Mouse (Mus musculus) stomach, embryonic 15.5 days (tissue): ENCODE data around the gene Oca2. TPM values are rescaled to one million over a fixed set of nuclear protein-coding genes. Genes with fewer than 3 reads are reported as not detected.

Experiments
- ATAC-seq: fragments of 200-750 bp; cut with Nextera tagmentation; 2 replicates; pipeline ENCODE4 v1.8.0; 2017; ENCODE audit warnings: low read depth, moderate number of reproducible peaks, moderate TSS enrichment; ENCODE audit not compliant: insufficient read depth, low FRiP score
- H3K27ac ChIP-seq: fragments of 300-500 bp; sonication (generic); 2 replicates; pipeline ENCODE4 v1.5.1; 2015; ENCODE audit warnings: mild to moderate bottlenecking, inconsistent platforms
- H3K27me3 ChIP-seq: fragments of 300-500 bp; sonication (generic); replicated peaks from 2 replicates; pipeline ENCODE4 v1.6.1; 2015; ENCODE audit warnings: inconsistent platforms
- H3K36me3 ChIP-seq: fragments of 300-500 bp; sonication (generic); 2 replicates; pipeline ENCODE4 v1.6.1; 2015; ENCODE audit warnings: inconsistent platforms
- H3K4me1 ChIP-seq: fragments of 300-500 bp; sonication (generic); 2 replicates; pipeline ENCODE4 v1.6.1; 2015; ENCODE audit warnings: inconsistent platforms
- H3K4me2 ChIP-seq: fragments of 300-500 bp; sonication (generic); 2 replicates; pipeline ENCODE4 v1.6.1; 2015; ENCODE audit warnings: mild to moderate bottlenecking, inconsistent platforms
- H3K4me3 ChIP-seq: fragments of 300-500 bp; sonication (generic); replicated peaks from 2 replicates; pipeline ENCODE4 v1.5.1; 2015; ENCODE audit warnings: inconsistent platforms
- H3K9ac ChIP-seq: fragments of 300-500 bp; sonication (generic); 2 replicates; pipeline ENCODE4 v1.6.1; 2015; ENCODE audit warnings: inconsistent platforms
- H3K9me3 ChIP-seq: fragments of 300-500 bp; sonication (generic); 2 replicates; pipeline ENCODE4 v1.6.1; 2016; ENCODE audit warnings: inconsistent platforms
- WGBS: fragments of 180-500 bp; shearing (Covaris S2); methylation state at CpG from one replicate; pipeline ENCODE4 v1.1.7; 2015; 5-methylcytosine and 5-hydroxymethylcytosine counted together
- polyA plus RNA-seq: library from polyadenylated mRNA; unstranded; fragments of >200 nt; fragmentation: Nextera tagmentation; extraction: Ambion mirVana; gene quantifications from 2 replicates; pipeline ENCODE4 v1.2.1, GENCODE M21; 2015

The Oca2 gene
- polyA plus RNA-seq, result 0.09 and 0.14 TPM in 2 replicates

DNA sequence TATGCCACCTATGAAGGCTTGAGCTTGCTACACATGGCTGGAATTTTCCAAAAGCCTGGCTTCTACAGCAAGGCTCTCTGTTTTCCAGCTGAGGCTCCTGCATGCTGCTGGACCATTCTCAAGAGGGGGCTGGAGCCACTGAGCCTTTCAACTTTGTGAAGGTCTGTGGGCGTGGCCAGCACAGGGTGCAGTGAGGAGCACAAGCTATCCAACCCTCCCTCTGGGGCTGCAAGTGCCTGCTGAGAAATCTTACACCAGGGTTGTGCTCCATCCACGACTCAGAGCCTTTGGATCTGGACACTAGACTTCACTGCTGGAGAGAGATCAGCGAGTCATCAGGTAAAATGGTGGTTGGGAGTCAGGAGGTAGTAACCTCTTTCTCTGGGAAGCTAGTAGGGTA is at the start of gene Oca2:
Gene Oca2, plus strand, starts transcription at position 218 of the 400 bp plus-strand sequence.
- Histone ChIP-seq H3K27ac (no peak within 1 kb of the TSS), H3K9me3 (no peaks in the 10 kb centered on the region), H3K4me1 (no peaks in the 10 kb centered on the region), H3K9ac (no peak within 1 kb of the TSS), H3K27me3 (no peaks in the 10 kb centered on the region), H3K4me3 (no peak within 1 kb of the TSS), H3K36me3 (no peaks in the 10 kb centered on the region), H3K4me2 (no peak within 1 kb of the TSS)
- ATAC-seq, result no peak
- 45% methylated on average over 3 of the region's 3 CpGs for WGBS

DNA sequence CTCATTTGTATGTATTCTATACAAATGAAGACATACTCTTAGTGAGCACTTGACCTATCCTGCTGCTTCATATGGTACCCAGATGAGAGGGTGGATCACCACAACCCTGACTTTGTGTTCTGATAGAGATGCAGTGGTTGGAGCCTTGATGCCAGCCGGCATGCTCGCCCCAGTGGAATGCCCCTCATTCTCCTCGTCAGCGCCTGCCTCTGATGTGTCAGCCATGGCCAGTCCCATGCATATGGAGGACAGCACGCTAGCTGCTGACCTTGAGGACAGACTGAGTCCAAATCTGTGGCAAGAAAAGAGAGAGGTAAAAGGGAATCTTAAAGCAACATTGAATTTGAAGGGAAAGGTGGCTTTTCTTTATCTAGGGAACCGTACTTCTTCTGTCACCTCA is 48.5 kb upstream of the Oca2 start:
- WGBS, result 91% methylated on average over 6 of the region's 6 CpGs
- H3K4me1 ChIP-seq, result no peaks in the 10 kb centered on the region

DNA sequence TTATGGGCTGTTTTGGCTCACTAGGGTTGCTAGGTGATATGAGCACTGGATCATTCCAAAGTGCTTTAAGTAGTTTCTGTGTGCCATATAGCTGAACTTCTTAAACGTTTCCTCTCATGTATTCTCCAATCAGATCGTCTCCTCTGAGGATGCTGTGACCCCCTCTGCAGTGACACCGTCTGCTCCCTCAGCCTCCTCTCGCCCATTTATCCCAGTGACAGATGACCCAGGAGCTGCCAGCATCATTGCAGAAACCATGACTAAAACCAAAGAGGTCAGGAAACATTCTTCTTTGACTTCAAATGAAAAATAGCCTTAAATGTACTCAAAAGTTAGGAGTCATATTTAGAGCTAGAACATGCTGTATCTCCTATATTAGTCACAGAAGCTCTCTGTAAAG is 47.9 kb upstream of the Oca2 start:
- no peak for ATAC-seq
- no peak overlapping the region for H3K4me3 ChIP-seq
- no peaks in the 10 kb centered on the region for H3K9me3 ChIP-seq
- H3K27ac ChIP-seq, result no peak overlapping the region
- no peak overlapping the region for H3K9ac ChIP-seq
- H3K27me3 ChIP-seq, result no peaks in the 10 kb centered on the region
- WGBS, result 62% methylated on average over 4 of the region's 4 CpGs
- no peaks in the 10 kb centered on the region for H3K4me1 ChIP-seq
- H3K36me3 ChIP-seq, result peaks cover 16% of the 10 kb centered on the region; the same call in 1 of the 2 replicates
- no peak overlapping the region for H3K4me2 ChIP-seq

More for the DNA sequence above, 48.5 kb upstream of the Oca2 start:
- ATAC-seq, result no peak
- Histone ChIP-seq H3K27me3 (no peaks in the 10 kb centered on the region), H3K36me3 (peaks cover 16% of the 10 kb centered on the region; the same call in 1 of the 2 replicates), H3K4me3 (no peak overlapping the region), H3K9ac (no peak overlapping the region), H3K9me3 (no peaks in the 10 kb centered on the region), H3K27ac (no peak overlapping the region), H3K4me2 (no peak overlapping the region)

DNA sequence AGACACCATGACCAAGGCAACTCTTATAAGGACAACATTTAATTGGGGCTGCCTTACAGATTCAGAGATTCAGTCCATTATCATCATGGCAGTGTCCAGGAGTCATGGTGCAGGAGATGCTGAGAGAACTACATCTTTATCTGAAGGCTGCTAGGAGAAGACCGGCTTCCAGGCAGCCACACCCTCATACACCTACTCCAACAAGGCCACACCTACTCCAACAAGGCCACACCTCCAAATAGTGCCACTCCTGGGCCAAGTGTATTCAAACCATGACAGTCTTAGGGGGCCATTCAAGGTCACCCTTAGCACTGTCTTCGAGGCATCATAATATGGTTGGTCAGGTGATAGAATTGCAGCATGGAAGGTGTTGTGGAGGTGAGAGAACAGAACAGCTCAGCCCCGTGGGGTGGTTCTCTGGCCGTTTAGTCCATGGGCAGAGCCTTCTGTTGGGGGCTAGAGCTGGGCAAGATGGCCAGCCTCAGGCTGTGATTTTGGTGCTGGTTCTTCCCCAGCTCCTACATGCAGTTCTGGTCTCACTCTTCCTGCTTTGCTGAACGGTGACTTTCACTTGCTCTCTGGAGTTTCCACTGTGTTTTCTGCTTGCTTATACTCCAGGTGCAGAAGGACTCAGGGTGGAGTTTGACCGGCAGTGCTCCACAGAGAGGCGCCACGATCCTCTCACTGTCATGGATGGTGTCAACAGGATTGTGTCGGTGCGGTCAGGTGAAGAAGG is 37.9 kb upstream of the Oca2 start:
- Histone ChIP-seq H3K4me1 (no peaks in the 10 kb centered on the region), H3K36me3 (peaks cover 28% of the 10 kb centered on the region)
- 90% methylated on average over 10 of the region's 10 CpGs for WGBS

DNA sequence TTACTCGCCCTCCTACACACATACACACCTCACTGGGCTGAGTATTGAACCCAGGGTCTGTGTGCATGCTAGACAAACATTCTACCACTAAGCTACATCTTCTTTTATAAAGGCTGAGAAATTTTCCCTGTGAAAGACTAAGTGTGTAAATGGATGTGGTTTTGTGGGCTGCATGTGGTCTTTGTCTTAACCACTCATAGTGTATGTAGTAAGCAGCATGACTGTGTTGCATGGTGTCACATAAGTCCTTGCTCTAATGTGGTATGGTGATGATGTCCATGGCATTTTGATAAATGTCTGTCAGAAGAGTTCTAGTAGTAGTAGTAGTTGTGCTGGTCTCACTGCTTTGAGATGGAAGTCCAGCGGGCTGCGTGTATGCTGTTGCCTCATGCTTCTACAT is 36.7 kb upstream of the Oca2 start:
- ATAC-seq, result no peak
- Histone ChIP-seq H3K27ac (no peak overlapping the region), H3K36me3 (peaks cover 21% of the 10 kb centered on the region), H3K27me3 (no peaks in the 10 kb centered on the region), H3K4me1 (no peaks in the 10 kb centered on the region), H3K9me3 (no peaks in the 10 kb centered on the region), H3K4me2 (no peak overlapping the region), H3K4me3 (no peak overlapping the region), H3K9ac (no peak overlapping the region)
- 93% methylated on average over 3 of the region's 3 CpGs for WGBS

More for the DNA sequence above, 37.9 kb upstream of the Oca2 start:
- Histone ChIP-seq H3K4me2 (no peak overlapping the region), H3K9me3 (no peaks in the 10 kb centered on the region), H3K4me3 (no peak overlapping the region), H3K27ac (no peak overlapping the region), H3K9ac (no peak overlapping the region), H3K27me3 (no peaks in the 10 kb centered on the region)
- 0 out of 2 replicates have a peak, but pooled peaks have one; percentile 10 for ATAC-seq

DNA sequence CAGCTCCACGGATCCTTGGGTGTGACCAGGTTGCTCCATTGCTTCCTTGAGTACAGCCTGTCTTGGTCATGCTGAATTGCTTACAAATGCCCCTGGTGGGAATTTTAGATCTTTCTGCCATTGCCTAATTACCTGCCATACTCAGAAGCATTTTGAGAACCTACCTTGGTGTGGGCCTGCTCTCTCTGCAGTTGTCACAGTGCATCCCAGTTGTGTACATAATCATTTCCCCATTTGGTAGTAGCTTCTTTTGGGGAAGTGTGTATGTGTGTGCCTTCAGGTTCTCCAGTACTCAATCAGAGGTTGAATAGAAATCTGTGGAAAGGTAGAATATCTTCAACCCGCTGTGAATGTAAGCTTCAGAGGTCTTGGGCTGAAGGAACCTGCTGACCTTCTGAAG is 36.3 kb upstream of the Oca2 start:
- no peaks in the 10 kb centered on the region for H3K9me3 ChIP-seq
- ATAC-seq, result no peak
- no peaks in the 10 kb centered on the region for H3K27me3 ChIP-seq
- H3K9ac ChIP-seq, result no peak overlapping the region
- WGBS, result 85% methylated on average over 2 of the region's 2 CpGs
- H3K36me3 ChIP-seq, result peaks cover 22% of the 10 kb centered on the region
- H3K4me1 ChIP-seq, result no peaks in the 10 kb centered on the region
- no peak overlapping the region for H3K4me3 ChIP-seq
- no peak overlapping the region for H3K4me2 ChIP-seq
- H3K27ac ChIP-seq, result no peak overlapping the region

DNA sequence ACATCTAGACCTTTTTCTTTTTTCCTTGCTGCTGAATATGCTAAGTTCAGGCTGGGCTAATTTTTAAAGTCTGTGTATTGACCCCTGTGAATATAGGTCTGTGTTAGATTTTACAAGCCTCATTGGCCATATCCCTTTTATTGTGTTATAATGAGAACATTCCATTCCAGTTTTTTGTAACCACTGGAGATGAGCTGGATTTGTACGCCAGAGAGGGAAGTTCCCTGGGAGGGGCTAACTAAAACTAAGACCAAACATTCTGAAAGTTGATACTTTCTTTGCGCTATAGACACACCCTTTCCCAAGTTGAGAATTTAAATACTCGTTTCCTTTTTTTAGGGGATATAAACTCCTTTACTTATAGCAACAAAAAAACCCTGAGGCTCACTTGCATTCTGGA is 34.7 kb upstream of the Oca2 start:
- no peak overlapping the region for H3K4me2 ChIP-seq
- no peak overlapping the region for H3K9ac ChIP-seq
- no peak overlapping the region for H3K27ac ChIP-seq
- WGBS, result 64% methylated on average over 3 of the region's 3 CpGs
- H3K36me3 ChIP-seq, result peaks cover 21% of the 10 kb centered on the region
- ATAC-seq, result no peak
- H3K27me3 ChIP-seq, result no peaks in the 10 kb centered on the region
- H3K4me1 ChIP-seq, result no peaks in the 10 kb centered on the region
- no peak overlapping the region for H3K4me3 ChIP-seq
- no peaks in the 10 kb centered on the region for H3K9me3 ChIP-seq

DNA sequence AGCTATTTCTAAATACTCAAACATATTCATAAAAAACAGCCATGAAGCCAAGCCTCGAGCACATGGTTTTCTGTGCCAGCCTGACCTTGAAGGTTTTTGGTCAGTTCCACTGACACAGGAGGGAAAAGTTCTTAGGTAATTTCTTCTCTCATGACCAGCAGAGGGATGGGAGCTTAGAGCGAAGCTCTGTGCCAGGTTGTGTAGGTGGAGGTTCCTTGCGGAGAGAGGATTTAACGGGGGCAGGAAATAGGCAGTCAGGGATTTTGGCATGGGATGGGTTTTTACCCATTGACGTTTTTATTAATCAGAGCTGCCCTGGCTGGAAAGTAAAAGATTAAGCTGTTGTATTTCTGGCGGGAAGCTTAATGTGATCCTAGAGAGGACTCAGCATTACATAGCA is 18.7 kb upstream of the Oca2 start:
- peaks cover 35% of the 10 kb centered on the region for H3K36me3 ChIP-seq
- H3K4me3 ChIP-seq, result no peak overlapping the region
- no peaks in the 10 kb centered on the region for H3K9me3 ChIP-seq
- H3K9ac ChIP-seq, result no peak overlapping the region
- no peak overlapping the region for H3K4me2 ChIP-seq
- H3K27ac ChIP-seq, result no peak overlapping the region
- 88% methylated on average over 6 of the region's 6 CpGs for WGBS
- no peaks in the 10 kb centered on the region for H3K27me3 ChIP-seq
- no peak for ATAC-seq
- H3K4me1 ChIP-seq, result no peaks in the 10 kb centered on the region

DNA sequence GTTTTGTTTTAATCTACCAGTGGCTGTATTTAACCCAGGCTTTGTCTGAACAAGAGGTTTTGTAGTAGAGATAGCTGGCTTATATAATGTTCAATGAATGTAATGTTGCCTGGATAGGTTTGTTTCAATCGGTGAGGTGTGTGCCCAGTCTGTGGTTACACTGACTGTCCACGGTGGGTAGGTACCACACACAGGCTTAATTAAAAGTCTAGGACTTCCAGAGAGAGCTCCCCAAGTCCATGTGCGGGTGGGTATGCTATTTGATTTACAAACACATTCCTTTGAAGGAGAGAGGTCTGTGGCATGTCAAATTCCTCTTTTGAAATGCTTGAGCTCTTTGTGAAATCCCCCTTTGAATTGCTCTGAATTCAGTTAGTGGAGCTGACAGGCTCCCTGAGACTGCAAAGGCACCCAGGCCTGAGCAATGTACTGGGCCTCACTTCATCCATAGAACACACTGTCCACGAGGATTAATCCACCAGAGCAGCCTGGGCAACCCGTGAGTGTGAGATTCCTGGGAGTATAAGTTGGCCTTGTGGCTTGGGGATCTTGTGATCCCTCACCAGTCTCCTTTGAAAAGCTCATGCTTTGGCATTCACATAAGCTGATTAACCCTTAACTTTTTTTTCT is 3.7 kb upstream of the Oca2 start:
- no peak for ATAC-seq
- Histone ChIP-seq H3K9ac (no peak overlapping the region), H3K4me3 (no peak overlapping the region), H3K27me3 (no peaks in the 10 kb centered on the region), H3K36me3 (peaks cover 3% of the 10 kb centered on the region; the same call in 1 of the 2 replicates), H3K4me2 (no peak overlapping the region), H3K4me1 (no peaks in the 10 kb centered on the region), H3K27ac (no peak overlapping the region), H3K9me3 (no peaks in the 10 kb centered on the region)
- WGBS, result 46% methylated on average over 5 of the region's 5 CpGs

DNA sequence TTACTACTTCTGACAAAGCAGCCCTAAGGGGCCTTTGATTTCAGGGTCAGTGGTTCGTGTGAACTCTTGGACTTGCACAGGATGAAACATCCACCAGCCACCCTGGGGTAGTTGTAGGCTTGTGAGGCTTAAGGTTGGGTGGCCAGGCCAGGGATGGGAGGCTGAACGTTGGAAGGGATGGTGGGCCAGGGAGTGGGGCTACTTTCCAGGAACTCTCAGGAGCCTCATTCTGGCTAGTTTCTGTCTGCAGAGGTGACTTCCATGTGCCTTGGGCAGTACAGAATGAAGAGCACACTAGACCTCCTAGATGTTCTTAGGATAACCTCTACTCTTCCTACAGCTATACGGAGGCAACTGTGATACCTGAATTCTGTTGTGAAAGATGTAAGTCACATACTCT is 2.9 kb upstream of the Oca2 start:
- Histone ChIP-seq H3K27me3 (no peaks in the 10 kb centered on the region), H3K27ac (no peak overlapping the region), H3K9ac (no peak overlapping the region), H3K4me3 (no peak overlapping the region), H3K36me3 (no peaks in the 10 kb centered on the region), H3K9me3 (no peaks in the 10 kb centered on the region), H3K4me1 (no peaks in the 10 kb centered on the region), H3K4me2 (no peak overlapping the region)
- ATAC-seq, result no peak
- WGBS, result 86% methylated on average over 3 of the region's 3 CpGs

DNA sequence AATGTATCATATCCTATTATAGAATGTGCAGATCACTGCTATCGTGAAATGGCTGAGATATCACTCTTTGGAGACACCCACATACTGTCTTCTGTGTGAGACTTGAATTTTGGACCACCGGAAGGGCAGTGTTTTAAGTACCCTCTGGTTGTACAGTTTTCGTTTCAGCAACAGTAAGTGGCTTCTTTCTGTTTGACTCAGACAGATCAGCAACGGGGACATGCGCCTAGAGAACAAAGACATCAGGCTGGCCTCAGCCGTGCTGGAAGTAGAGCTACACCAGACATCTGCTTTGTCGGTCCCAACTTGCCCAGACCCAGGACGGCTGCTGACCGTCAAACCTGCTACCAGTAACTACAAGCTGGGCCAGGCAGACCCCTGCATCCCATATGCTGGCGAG is 15.0 kb downstream of the Oca2 start:
- ATAC-seq, result no peak
- Histone ChIP-seq H3K4me3 (no peak overlapping the region), H3K9ac (no peak overlapping the region), H3K9me3 (no peaks in the 10 kb centered on the region), H3K27me3 (no peaks in the 10 kb centered on the region), H3K36me3 (no peaks in the 10 kb centered on the region), H3K27ac (no peak overlapping the region), H3K4me1 (no peaks in the 10 kb centered on the region), H3K4me2 (no peak overlapping the region)
- 76% methylated on average over 10 of the region's 10 CpGs for WGBS

DNA sequence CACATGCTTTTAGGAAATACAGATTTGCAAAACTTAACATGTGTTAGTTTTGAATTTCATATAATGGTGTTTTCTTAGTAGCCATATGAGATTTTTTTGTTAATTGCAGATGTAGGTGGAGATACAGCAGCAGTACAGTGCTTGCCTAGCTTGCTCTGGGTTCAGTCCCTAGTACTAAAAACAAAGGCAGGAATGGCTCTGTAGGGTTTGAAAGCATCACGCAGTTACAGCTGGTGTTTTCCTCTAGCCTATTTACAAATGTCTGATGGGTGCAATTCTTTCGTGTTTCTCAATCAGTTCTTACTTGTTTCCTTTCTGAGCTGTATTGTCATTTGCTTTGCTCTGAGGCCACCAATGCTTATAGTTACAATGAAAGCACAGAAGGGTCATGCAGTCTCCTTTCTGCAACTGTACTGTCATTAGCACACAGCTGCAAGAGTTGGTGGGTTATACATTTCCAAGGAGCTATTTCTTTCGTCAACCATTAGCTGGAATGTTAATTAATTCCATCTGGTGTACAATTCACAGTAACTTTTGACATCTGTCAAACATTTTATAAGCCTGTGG is 18.4 kb downstream of the Oca2 start:
- Histone ChIP-seq H3K9me3 (no peaks in the 10 kb centered on the region), H3K4me3 (no peak overlapping the region), H3K9ac (no peak overlapping the region), H3K4me1 (no peaks in the 10 kb centered on the region), H3K27me3 (no peaks in the 10 kb centered on the region), H3K27ac (no peak overlapping the region), H3K4me2 (no peak overlapping the region), H3K36me3 (no peaks in the 10 kb centered on the region)
- no peak for ATAC-seq
- WGBS, result 74% methylated on average over 3 of the region's 3 CpGs
